In the genomic region with DNA sequence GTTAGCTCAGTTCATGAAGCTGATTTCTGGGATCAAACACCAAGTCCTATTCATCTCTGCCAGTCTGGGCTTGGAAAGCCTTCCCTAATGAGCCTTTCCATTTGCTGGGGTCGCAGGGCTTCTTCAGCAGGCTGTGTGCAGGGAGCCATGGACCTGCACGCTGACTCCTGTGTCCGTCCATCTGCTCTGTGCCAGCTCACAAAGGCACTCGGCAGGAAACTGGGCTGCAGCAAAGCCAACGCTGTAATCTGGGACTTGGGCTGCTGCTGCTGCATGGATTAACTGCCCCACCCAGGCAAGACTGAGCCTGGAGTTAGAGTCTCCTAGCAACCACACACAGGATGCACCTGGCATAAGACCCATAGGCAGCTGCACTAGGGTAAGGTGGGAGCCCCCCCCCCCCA, we compare ENCODE assay signal across 8 mouse cellular contexts. TPM values are rescaled to one million over a fixed set of nuclear protein-coding genes. Genes with fewer than 3 reads are reported as not detected.
DNase-seq lines count a peak whose midpoint lies in the region; ATAC-seq and TF ChIP-seq lines count a peak whose summit lies in the region.
"Had no signal": no experiment of that assay in that cellular context is flagged by ENCODE, and none has a peak within 500 bp of the region (broad histone marks: within the 10 kb centered on the region; RNA-seq: fewer than 3 reads in every experiment).

No protein-coding gene starts in this region.

- H3K9ac ChIP-seq in hindbrain, embryonic 16.5 days (ENCODE audit: low read depth, low read length) = 0 out of 2 replicates have a peak overlapping the region, but pooled peaks have one; percentile 24
- no peak overlapping the region for H3K9ac ChIP-seq in intestine, embryonic 16.5 days (ENCODE audit: low read depth, low read length)

- H3K4me1 ChIP-seq in embryonic facial prominence, embryonic 10.5 days = peaks cover 33% of the 10 kb centered on the region
- H3K4me1 ChIP-seq in hindbrain, embryonic 16.5 days (ENCODE audit: control insufficient read depth, insufficient read depth, low read depth, low read length) = peaks cover 14% of the 10 kb centered on the region
- H3K4me1 ChIP-seq in intestine, embryonic 16.5 days (ENCODE audit: control insufficient read depth, insufficient read depth, low read length) = peaks cover 15% of the 10 kb centered on the region; the same call in 1 of the 2 replicates

- peak; percentile 44 for DNase-seq in brain, adult 2 months (ENCODE audit: low read depth, low spot score)
- DNase-seq in embryonic facial prominence, embryonic 10.5 days (ENCODE audit: low spot score) = no peak
- DNase-seq in adrenal gland, postnatal 10 days = no peak
- no peak for DNase-seq in lung, adult 18-20 months
- DNase-seq: adrenal gland, postnatal 25 days had no signal

- H3ac ChIP-seq in myocyte (ENCODE audit: control insufficient read depth, insufficient read length) = no peak overlapping the region

- no peak overlapping the region for H3K4me2 ChIP-seq in hindbrain, embryonic 16.5 days (ENCODE audit: low read length)
- H3K4me2 ChIP-seq in myocyte (ENCODE audit: low read depth) = no peak overlapping the region
- H3K4me2 ChIP-seq in intestine, embryonic 16.5 days (ENCODE audit: low read depth, low read length) = no peak overlapping the region

- TF ChIP-seq POLR2A in myocyte (IDR thresholded peaks at IDR 0.05; ENCODE audit: insufficient read length, low read depth) = no peak

- H3K9me3 ChIP-seq in embryonic facial prominence, embryonic 10.5 days = no peaks in the 10 kb centered on the region
- H3K9me3 ChIP-seq in hindbrain, embryonic 16.5 days (ENCODE audit: control insufficient read depth, low read length) = no peaks in the 10 kb centered on the region
- H3K9me3 ChIP-seq in intestine, embryonic 16.5 days (ENCODE audit: control insufficient read depth, low read length) = no peaks in the 10 kb centered on the region

- H3K4me3 ChIP-seq in embryonic facial prominence, embryonic 10.5 days = no peak overlapping the region
- H3K4me3 ChIP-seq in hindbrain, embryonic 16.5 days (ENCODE audit: low read length) = no peak overlapping the region
- no peak overlapping the region for H3K4me3 ChIP-seq in myocyte
- no peak overlapping the region for H3K4me3 ChIP-seq in intestine, embryonic 16.5 days (ENCODE audit: low read length)

- peaks cover 23% of the 10 kb centered on the region for H3K36me3 ChIP-seq in embryonic facial prominence, embryonic 10.5 days (replicated peaks)
- H3K36me3 ChIP-seq in hindbrain, embryonic 16.5 days (ENCODE audit: control insufficient read depth, insufficient read depth, low read length) = peaks cover 5% of the 10 kb centered on the region; the same call in 1 of the 2 replicates
- peaks cover 15% of the 10 kb centered on the region for H3K36me3 ChIP-seq in myocyte (ENCODE audit: control insufficient read depth, insufficient read depth)
- H3K36me3 ChIP-seq in intestine, embryonic 16.5 days (ENCODE audit: control insufficient read depth, insufficient read depth, low read length) = peaks cover 8% of the 10 kb centered on the region

- 36% methylated on average over 5 of the region's 5 CpGs for WGBS in embryonic facial prominence, embryonic 10.5 days
- 16% methylated on average over 5 of the region's 5 CpGs for WGBS in hindbrain, embryonic 16.5 days
- 55% methylated on average over 5 of the region's 5 CpGs for WGBS in intestine, embryonic 16.5 days

- peak overlapping the region; percentile 3; the same call in 1 of the 2 replicates for H3K27ac ChIP-seq in embryonic facial prominence, embryonic 10.5 days (replicated peaks)
- peak overlapping the region; percentile 25; the same call in 1 of the 2 replicates for H3K27ac ChIP-seq in hindbrain, embryonic 16.5 days (ENCODE audit: low read depth, low read length)
- no peak overlapping the region for H3K27ac ChIP-seq in intestine, embryonic 16.5 days (ENCODE audit: low read length)

- peaks cover 9% of the 10 kb centered on the region; the same call in 1 of the 2 replicates for H3K27me3 ChIP-seq in embryonic facial prominence, embryonic 10.5 days (replicated peaks; ENCODE audit: low read depth, poor library complexity, severe bottlenecking)
- H3K27me3 ChIP-seq in hindbrain, embryonic 16.5 days (replicated peaks; ENCODE audit: control insufficient read depth, insufficient read depth, low read length) = no peaks in the 10 kb centered on the region
- H3K27me3 ChIP-seq in myocyte (ENCODE audit: control insufficient read depth, insufficient read depth, insufficient read length) = no peaks in the 10 kb centered on the region
- no peaks in the 10 kb centered on the region for H3K27me3 ChIP-seq in intestine, embryonic 16.5 days (replicated peaks; ENCODE audit: control insufficient read depth, insufficient read depth, low read length)

- ATAC-seq in hindbrain, embryonic 16.5 days = peak; percentile 59
- ATAC-seq in intestine, embryonic 16.5 days = no peak

- H3K79me2 ChIP-seq in myocyte (ENCODE audit: control insufficient read depth, insufficient read depth) = no peaks in the 10 kb centered on the region

TF ChIP-seq in myocyte, 11 proteins besides CTCF, POLR2A, EP300 and RAD21:
- TF ChIP-seq TCF3 (IDR thresholded peaks at IDR 0.05; ENCODE audit: insufficient read length, low read depth) (no peak), POLR2AphosphoS2 (IDR thresholded peaks at IDR 0.05; ENCODE audit: insufficient read length, low read depth) (peak; percentile 46)

RNA-seq across cellular contexts. Expression of gene Ankrd40, which starts 16.2 kb away (rescaled TPM):
- 14.8 and 15.3 TPM in 2 replicates for polyA plus RNA-seq in embryonic facial prominence, embryonic 10.5 days (2016; fragmentation: Nextera tagmentation; extraction: Ambion mirVana)
- polyA plus RNA-seq in hindbrain, embryonic 16.5 days (2015; fragmentation: Nextera tagmentation; extraction: Ambion mirVana) = 9.2 and 9.4 TPM in 2 replicates
- 105 TPM for polyA plus RNA-seq in myocyte (2012; fragmentation: generic; extraction: Trizol)
- polyA plus RNA-seq in intestine, embryonic 16.5 days (2015; fragmentation: Nextera tagmentation; extraction: Ambion mirVana) = 11.8 and 11.9 TPM in 2 replicates
- 100 to 1,000 TPM; 110 to 130 TPM for total RNA-seq in adrenal gland, postnatal 10 days (2021)

RNA-seq across cellular contexts. Expression of gene Luc7l3, which starts 22.2 kb away (rescaled TPM):
- polyA plus RNA-seq in embryonic facial prominence, embryonic 10.5 days (2016; fragmentation: Nextera tagmentation; extraction: Ambion mirVana) = 104 and 117 TPM in 2 replicates
- polyA plus RNA-seq in hindbrain, embryonic 16.5 days (2015; fragmentation: Nextera tagmentation; extraction: Ambion mirVana) = 110 and 113 TPM in 2 replicates
- 15.4 TPM for polyA plus RNA-seq in myocyte (2012; fragmentation: generic; extraction: Trizol)
- 65.5 and 74.6 TPM in 2 replicates for polyA plus RNA-seq in intestine, embryonic 16.5 days (2015; fragmentation: Nextera tagmentation; extraction: Ambion mirVana)
- 10 to 100 TPM; 48.8 to 77.4 TPM for total RNA-seq in adrenal gland, postnatal 10 days (2021)

RNA-seq across cellular contexts. Expression of gene Abcc3, which starts 48.8 kb away (rescaled TPM):
- 0.23 and 0.24 TPM in 2 replicates for polyA plus RNA-seq in embryonic facial prominence, embryonic 10.5 days (2016; fragmentation: Nextera tagmentation; extraction: Ambion mirVana)
- 0.91 and 1.3 TPM in 2 replicates for polyA plus RNA-seq in hindbrain, embryonic 16.5 days (2015; fragmentation: Nextera tagmentation; extraction: Ambion mirVana)
- not detected for polyA plus RNA-seq in myocyte (2012; fragmentation: generic; extraction: Trizol)
- polyA plus RNA-seq in intestine, embryonic 16.5 days (2015; fragmentation: Nextera tagmentation; extraction: Ambion mirVana) = 2.5 and 3.3 TPM in 2 replicates
- total RNA-seq in adrenal gland, postnatal 10 days (2021) = 1 to 10 TPM; 6.4 to 8.3 TPM
